Mouse (Mus musculus): Measurements from ENCODE around the gene Nedd4. TPM values are rescaled to one million over a fixed set of nuclear protein-coding genes. Genes with fewer than 3 reads are reported as not detected.

The Nedd4 gene
- polyA plus RNA-seq, 1 experiment from 2014 or later, result 564 TPM

- H3K4me2 ChIP-seq (ENCODE audit: low read length), result no peak overlapping the region
- H3K9me3 ChIP-seq (ENCODE audit: control insufficient read depth, low read length), result no peaks in the 10 kb centered on the region
- DNase-seq (peak; percentile 75), ATAC-seq (ENCODE audit: low FRiP score, low TSS enrichment) (no peak)
- WGBS, result 76% methylated on average over 3 of the region's 3 CpGs
- H3K4me1 ChIP-seq (ENCODE audit: control insufficient read depth, insufficient read depth, low read length), result no peaks in the 10 kb centered on the region
- no peaks in the 10 kb centered on the region for H3K27me3 ChIP-seq (ENCODE audit: control insufficient read depth, insufficient read depth, low read length)
- no peak overlapping the region for H3K9ac ChIP-seq (replicated peaks; ENCODE audit: low read length)
- H3K4me3 ChIP-seq (replicated peaks; ENCODE audit: low read depth, low read length), result no peak overlapping the region
- H3K36me3 ChIP-seq (ENCODE audit: control insufficient read depth, insufficient read depth, low read length), result peaks cover 98% of the 10 kb centered on the region
- H3K27ac ChIP-seq (replicated peaks; ENCODE audit: low read depth, low read length), result no peak overlapping the region
These were observed 73.8 kb downstream of the Nedd4 start for GRCm38 (mm10) chr9:72735822-72736410.

- H3K9me3 ChIP-seq (ENCODE audit: control insufficient read depth, low read length), result no peaks in the 10 kb centered on the region
- H3K36me3 ChIP-seq (ENCODE audit: control insufficient read depth, insufficient read depth, low read length), result peaks cover 98% of the 10 kb centered on the region
- H3K4me1 ChIP-seq (ENCODE audit: control insufficient read depth, insufficient read depth, low read length), result no peaks in the 10 kb centered on the region
- H3K4me3 ChIP-seq (replicated peaks; ENCODE audit: low read depth, low read length), result no peak overlapping the region
- H3K27me3 ChIP-seq (ENCODE audit: control insufficient read depth, insufficient read depth, low read length), result no peaks in the 10 kb centered on the region
- no peak overlapping the region for H3K9ac ChIP-seq (replicated peaks; ENCODE audit: low read length)
- no peak for ATAC-seq (ENCODE audit: low FRiP score, low TSS enrichment)
- no peak overlapping the region for H3K27ac ChIP-seq (replicated peaks; ENCODE audit: low read depth, low read length)
- DNase-seq, result no peak
- H3K4me2 ChIP-seq (ENCODE audit: low read length), result no peak overlapping the region
- 92% methylated on average over 6 of the region's 6 CpGs for WGBS
These were observed 79.1 kb downstream of the Nedd4 start for GRCm38 (mm10) chr9:72741206-72741605.

- H3K36me3 ChIP-seq (ENCODE audit: control insufficient read depth, insufficient read depth, low read length), result peaks cover 80% of the 10 kb centered on the region
- no peak overlapping the region for H3K4me3 ChIP-seq (replicated peaks; ENCODE audit: low read depth, low read length)
- no peaks in the 10 kb centered on the region for H3K27me3 ChIP-seq (ENCODE audit: control insufficient read depth, insufficient read depth, low read length)
- H3K9ac ChIP-seq (replicated peaks; ENCODE audit: low read length), result no peak overlapping the region
- no peak overlapping the region for H3K4me2 ChIP-seq (ENCODE audit: low read length)
- no peaks in the 10 kb centered on the region for H3K9me3 ChIP-seq (ENCODE audit: control insufficient read depth, low read length)
- H3K4me1 ChIP-seq (ENCODE audit: control insufficient read depth, insufficient read depth, low read length), result no peaks in the 10 kb centered on the region
- DNase-seq (no peak), ATAC-seq (ENCODE audit: low FRiP score, low TSS enrichment) (no peak)
- 92% methylated on average over 5 of the region's 5 CpGs for WGBS
- no peak overlapping the region for H3K27ac ChIP-seq (replicated peaks; ENCODE audit: low read depth, low read length)
These were observed 84.1 kb downstream of the Nedd4 start for GRCm38 (mm10) chr9:72746278-72746677.

GRCm38 (mm10) chr9:72750272-72750671 lies 88.1 kb downstream of the Nedd4 start:
- Histone ChIP-seq H3K27me3 (ENCODE audit: control insufficient read depth, insufficient read depth, low read length) (no peaks in the 10 kb centered on the region), H3K4me3 (replicated peaks; ENCODE audit: low read depth, low read length) (no peak overlapping the region), H3K36me3 (ENCODE audit: control insufficient read depth, insufficient read depth, low read length) (peaks cover 42% of the 10 kb centered on the region), H3K4me1 (ENCODE audit: control insufficient read depth, insufficient read depth, low read length) (no peaks in the 10 kb centered on the region), H3K9ac (replicated peaks; ENCODE audit: low read length) (no peak overlapping the region), H3K9me3 (ENCODE audit: control insufficient read depth, low read length) (no peaks in the 10 kb centered on the region), H3K4me2 (ENCODE audit: low read length) (no peak overlapping the region), H3K27ac (replicated peaks; ENCODE audit: low read depth, low read length) (no peak overlapping the region)
- ATAC-seq (ENCODE audit: low FRiP score, low TSS enrichment) (no peak), DNase-seq (no peak)
- WGBS, result 59% methylated on average over 2 of the region's 2 CpGs

DNA sequence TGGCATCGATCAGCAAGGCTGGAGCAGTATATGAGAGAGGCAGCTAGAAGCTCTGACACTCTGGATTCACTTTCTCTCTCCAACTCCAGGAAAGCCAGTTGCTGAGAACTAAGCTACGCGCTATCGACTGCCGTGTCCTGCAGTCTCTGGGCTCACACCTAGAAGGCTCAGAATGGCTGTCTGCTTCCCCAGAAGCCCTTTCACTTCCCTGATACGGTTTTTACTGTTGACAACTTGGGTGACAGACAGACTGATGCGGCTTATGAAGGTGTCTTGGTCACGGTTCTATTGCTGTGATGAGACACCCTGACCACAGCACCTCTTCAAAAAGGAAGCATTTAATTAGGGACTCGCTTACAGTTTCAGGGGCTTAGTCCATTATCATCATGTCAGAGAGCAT lies 90.5 kb downstream of the Nedd4 start:
- Histone ChIP-seq H3K36me3 (ENCODE audit: control insufficient read depth, insufficient read depth, low read length) (peaks cover 18% of the 10 kb centered on the region), H3K9me3 (ENCODE audit: control insufficient read depth, low read length) (no peaks in the 10 kb centered on the region), H3K27me3 (ENCODE audit: control insufficient read depth, insufficient read depth, low read length) (no peaks in the 10 kb centered on the region), H3K27ac (replicated peaks; ENCODE audit: low read depth, low read length) (no peak overlapping the region), H3K4me1 (ENCODE audit: control insufficient read depth, insufficient read depth, low read length) (no peaks in the 10 kb centered on the region), H3K4me3 (replicated peaks; ENCODE audit: low read depth, low read length) (no peak overlapping the region), H3K9ac (replicated peaks; ENCODE audit: low read length) (no peak overlapping the region), H3K4me2 (ENCODE audit: low read length) (no peak overlapping the region)
- DNase-seq (no peak), ATAC-seq (ENCODE audit: low FRiP score, low TSS enrichment) (no peak)
- 63% methylated on average over 9 of the region's 9 CpGs for WGBS

DNA sequence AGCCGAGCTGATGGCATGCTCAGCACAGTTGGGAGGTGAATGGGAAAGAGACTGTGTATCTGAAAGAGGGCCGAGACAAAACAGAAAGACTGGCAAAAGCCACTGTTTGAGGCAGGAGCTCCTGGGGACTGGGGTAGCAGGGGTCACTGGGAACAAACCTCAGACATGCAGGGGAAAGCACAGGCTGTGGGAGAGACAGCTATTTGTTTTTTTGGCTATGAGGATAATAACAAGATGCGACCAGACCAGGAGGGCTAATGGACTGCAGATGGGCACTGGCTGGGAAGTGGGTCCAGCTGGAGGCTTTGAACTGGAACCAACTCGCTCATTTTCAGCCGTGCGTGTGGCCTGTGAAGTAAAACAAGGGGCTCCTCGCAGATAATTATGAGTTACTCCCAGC lies 91.6 kb downstream of the Nedd4 start:
- ATAC-seq (ENCODE audit: low FRiP score, low TSS enrichment) (peak; percentile 43; the same call in 1 of the 2 replicates), DNase-seq (peak; percentile 47)
- H3K36me3 ChIP-seq (ENCODE audit: control insufficient read depth, insufficient read depth, low read length), result peaks cover 7% of the 10 kb centered on the region
- no peaks in the 10 kb centered on the region for H3K4me1 ChIP-seq (ENCODE audit: control insufficient read depth, insufficient read depth, low read length)
- H3K9ac ChIP-seq (replicated peaks; ENCODE audit: low read length), result no peak overlapping the region
- H3K4me2 ChIP-seq (ENCODE audit: low read length), result no peak overlapping the region
- no peak overlapping the region for H3K4me3 ChIP-seq (replicated peaks; ENCODE audit: low read depth, low read length)
- WGBS, result 12% methylated on average over 7 of the region's 7 CpGs
- no peak overlapping the region for H3K27ac ChIP-seq (replicated peaks; ENCODE audit: low read depth, low read length)
- H3K27me3 ChIP-seq (ENCODE audit: control insufficient read depth, insufficient read depth, low read length), result no peaks in the 10 kb centered on the region
- no peaks in the 10 kb centered on the region for H3K9me3 ChIP-seq (ENCODE audit: control insufficient read depth, low read length)

DNA sequence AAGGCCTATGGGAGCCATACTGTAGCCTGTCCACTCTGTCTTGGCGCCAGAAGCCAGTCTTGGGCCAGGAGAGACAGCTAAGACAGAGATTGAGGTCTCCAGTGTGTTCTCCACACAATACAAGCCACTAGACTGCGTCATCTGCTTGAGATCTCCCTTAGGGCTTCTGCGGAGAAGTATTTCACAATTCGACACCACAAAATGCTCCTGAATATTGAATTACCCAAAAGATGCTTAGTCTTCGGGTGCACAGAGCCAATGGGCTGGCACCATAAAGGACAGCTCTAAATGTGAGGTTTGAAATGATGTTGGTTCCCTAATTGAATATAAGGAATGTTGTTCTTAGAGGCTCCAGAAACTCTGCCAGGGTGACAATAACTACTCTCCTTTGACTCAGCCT lies 95.0 kb downstream of the Nedd4 start:
- Histone ChIP-seq H3K4me3 (replicated peaks; ENCODE audit: low read depth, low read length) (no peak overlapping the region), H3K4me2 (ENCODE audit: low read length) (no peak overlapping the region), H3K27me3 (ENCODE audit: control insufficient read depth, insufficient read depth, low read length) (no peaks in the 10 kb centered on the region), H3K4me1 (ENCODE audit: control insufficient read depth, insufficient read depth, low read length) (no peaks in the 10 kb centered on the region), H3K27ac (replicated peaks; ENCODE audit: low read depth, low read length) (no peak overlapping the region), H3K36me3 (ENCODE audit: control insufficient read depth, insufficient read depth, low read length) (no peaks in the 10 kb centered on the region), H3K9me3 (ENCODE audit: control insufficient read depth, low read length) (no peaks in the 10 kb centered on the region), H3K9ac (replicated peaks; ENCODE audit: low read length) (no peak overlapping the region)
- WGBS, result 81% methylated on average over 5 of the region's 5 CpGs
- ATAC-seq (ENCODE audit: low FRiP score, low TSS enrichment) (no peak), DNase-seq (no peak)

GRCm38 (mm10) chr9:72758705-72759131 lies 96.6 kb downstream of the Nedd4 start:
- 72% methylated on average over 8 of the region's 8 CpGs for WGBS
- H3K36me3 ChIP-seq (ENCODE audit: control insufficient read depth, insufficient read depth, low read length), result no peaks in the 10 kb centered on the region
- no peak for DNase-seq
- no peak overlapping the region for H3K4me3 ChIP-seq (replicated peaks; ENCODE audit: low read depth, low read length)
- ATAC-seq (ENCODE audit: low FRiP score, low TSS enrichment), result no peak
- H3K9me3 ChIP-seq (ENCODE audit: control insufficient read depth, low read length), result no peaks in the 10 kb centered on the region
- H3K9ac ChIP-seq (replicated peaks; ENCODE audit: low read length), result no peak overlapping the region
- no peaks in the 10 kb centered on the region for H3K27me3 ChIP-seq (ENCODE audit: control insufficient read depth, insufficient read depth, low read length)
- H3K4me2 ChIP-seq (ENCODE audit: low read length), result no peak overlapping the region
- H3K27ac ChIP-seq (replicated peaks; ENCODE audit: low read depth, low read length), result no peak overlapping the region
- no peaks in the 10 kb centered on the region for H3K4me1 ChIP-seq (ENCODE audit: control insufficient read depth, insufficient read depth, low read length)

GRCm38 (mm10) chr9:72763050-72763718 lies 101.0 kb downstream of the Nedd4 start:
- Histone ChIP-seq H3K4me2 (ENCODE audit: low read length) (no peak overlapping the region), H3K4me1 (ENCODE audit: control insufficient read depth, insufficient read depth, low read length) (peaks cover 4% of the 10 kb centered on the region; the same call in 1 of the 2 replicates), H3K27ac (replicated peaks; ENCODE audit: low read depth, low read length) (0 out of 2 replicates have a peak overlapping the region, but pooled peaks have one; percentile 21), H3K4me3 (replicated peaks; ENCODE audit: low read depth, low read length) (no peak overlapping the region), H3K9ac (replicated peaks; ENCODE audit: low read length) (no peak overlapping the region), H3K36me3 (ENCODE audit: control insufficient read depth, insufficient read depth, low read length) (no peaks in the 10 kb centered on the region), H3K9me3 (ENCODE audit: control insufficient read depth, low read length) (no peaks in the 10 kb centered on the region), H3K27me3 (ENCODE audit: control insufficient read depth, insufficient read depth, low read length) (no peaks in the 10 kb centered on the region)
- no peak; the same call in 1 of the 2 replicates for ATAC-seq (ENCODE audit: low FRiP score, low TSS enrichment)
- 18% methylated on average over 3 of the region's 3 CpGs for WGBS
- peak; percentile 46 for DNase-seq
